Mouse (Mus musculus): Measurements from ENCODE around the gene Zfp523.

Zfp523 gene

DNA sequence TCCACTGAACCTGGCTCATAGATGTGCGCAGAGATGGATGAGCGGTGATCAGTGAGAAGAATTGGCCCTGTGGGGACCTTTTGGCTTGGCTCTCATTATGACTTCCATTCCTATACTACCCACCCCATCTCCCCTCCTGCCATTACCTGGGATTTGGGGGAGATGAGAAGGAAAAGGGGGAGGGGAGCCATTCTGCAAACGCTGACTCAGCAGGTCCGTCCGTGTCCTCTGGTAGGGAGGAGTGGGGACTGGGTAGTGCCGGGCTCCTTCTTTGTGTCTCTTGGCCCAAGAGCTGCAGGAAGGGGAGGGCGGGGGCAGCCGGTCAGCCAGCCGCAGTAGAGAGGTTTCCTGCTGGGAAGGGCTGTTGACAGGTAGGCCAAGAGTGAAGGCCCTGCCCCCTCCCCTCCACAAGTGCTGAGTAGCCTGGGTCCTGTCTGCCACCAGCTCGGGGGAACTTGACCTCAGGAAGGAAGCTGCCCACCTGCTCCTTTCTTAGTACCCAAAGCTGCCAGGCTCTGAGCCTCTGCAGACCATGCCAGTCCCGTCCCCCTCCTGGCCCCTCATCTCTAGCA, 15.5 kb upstream of the Zfp523 start:
- peak; percentile 9 for DNase-seq

DNA sequence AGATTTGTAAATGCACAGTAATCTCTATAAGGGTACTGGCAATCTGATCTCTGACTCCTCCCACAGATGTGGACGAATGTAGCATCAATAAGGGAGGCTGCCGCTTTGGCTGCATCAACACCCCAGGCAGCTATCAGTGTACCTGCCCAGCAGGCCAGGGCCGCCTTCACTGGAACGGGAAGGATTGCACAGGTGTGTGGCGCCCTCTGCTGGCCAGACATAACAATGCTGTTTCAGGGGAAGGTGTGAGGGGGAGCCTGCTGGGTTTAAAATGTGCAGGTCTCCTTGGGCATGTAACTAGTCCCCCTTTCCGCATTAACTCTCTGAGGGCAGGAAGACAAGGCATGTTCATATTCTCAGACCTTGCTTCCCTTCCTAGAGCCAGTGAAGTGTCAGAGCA, 13.3 kb upstream of the Zfp523 start:
- DNase-seq, result peak; percentile 79

DNA sequence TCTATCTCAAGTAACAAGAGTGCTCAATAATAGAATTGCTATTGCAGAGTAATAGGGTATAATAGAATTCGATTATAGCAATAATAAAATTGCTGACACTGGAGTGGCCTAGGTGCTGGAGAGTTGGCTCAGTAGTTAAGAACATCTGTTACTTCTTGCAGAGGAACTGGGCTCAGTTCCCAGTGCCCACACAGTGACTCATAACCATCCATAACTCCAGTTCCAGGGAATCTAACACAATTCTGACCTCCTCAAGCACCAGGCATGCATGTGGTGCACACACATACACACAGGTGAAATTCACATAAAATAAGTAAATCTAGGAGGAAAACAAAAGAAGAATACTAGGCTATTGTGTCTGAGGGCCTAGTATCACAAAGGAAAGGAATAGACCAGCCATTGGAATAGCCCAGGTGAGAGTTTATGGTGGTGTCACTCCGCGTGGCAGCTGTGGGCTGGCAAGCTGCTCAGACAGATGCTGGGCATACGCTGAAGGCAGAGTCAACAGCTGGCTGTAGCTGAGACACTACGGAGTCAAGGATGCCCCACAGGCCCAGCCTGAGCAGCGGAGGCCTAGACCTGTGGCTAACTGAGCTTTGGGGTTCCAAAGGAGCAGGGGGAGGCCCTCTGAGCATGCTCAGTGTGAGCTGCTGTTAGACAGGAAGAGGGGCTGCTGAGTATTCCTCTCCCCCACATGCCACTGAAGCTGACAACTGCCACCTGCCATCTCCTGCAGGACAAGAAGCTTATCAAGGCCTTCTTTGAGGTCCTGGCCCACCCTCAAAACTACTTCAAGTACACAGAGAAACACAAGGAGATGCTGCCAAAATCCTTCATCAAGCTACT, 6.2 kb upstream of the Zfp523 start:
- peak; percentile 30 for DNase-seq

DNA sequence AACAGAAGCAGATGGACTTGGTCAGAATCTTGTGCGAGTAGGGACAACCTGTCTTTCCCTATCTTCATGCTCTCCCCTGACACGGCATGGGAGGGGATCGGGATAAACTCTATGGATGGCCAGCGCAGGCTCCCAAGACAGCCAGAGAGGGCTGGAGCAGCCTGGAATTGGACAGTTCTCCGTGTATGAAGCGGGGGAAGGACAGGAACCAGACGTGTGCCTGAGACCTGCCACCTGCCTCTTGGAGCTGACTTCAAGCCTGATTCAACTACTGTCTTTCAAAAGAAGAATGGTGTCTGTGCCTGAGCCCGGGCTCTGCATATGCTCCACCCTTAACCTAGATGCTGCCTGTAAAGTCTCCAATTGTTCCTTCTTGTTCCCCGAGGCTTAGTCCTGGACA, 4.2 kb upstream of the Zfp523 start:
- DNase-seq, result peak; percentile 44

DNA sequence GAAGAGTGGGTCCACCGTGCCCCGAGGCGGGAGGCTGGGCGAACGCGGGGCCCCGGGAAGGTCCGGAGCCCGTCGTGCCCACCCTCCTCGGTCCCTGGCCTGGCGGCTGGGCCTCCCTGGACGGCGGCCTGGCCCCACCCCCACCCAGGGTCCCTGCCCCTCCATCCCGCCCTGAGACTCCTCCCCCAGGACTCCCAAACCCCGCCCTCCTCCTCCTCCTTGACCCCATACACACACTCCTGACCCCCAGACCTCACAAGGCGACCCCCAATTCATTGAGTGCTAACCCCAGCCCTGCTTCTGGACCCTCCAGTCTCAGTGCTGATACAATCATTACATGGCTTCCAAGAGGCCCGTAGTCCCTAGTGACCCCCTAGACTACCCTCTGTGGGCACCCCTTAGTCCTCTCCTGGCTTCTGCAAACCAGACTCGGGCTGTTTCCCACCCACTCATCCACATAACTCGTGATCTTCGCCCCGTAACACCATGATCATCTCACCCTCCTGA, 664 bp downstream of the Zfp523 start:
- peak; percentile 50 for DNase-seq

DNA sequence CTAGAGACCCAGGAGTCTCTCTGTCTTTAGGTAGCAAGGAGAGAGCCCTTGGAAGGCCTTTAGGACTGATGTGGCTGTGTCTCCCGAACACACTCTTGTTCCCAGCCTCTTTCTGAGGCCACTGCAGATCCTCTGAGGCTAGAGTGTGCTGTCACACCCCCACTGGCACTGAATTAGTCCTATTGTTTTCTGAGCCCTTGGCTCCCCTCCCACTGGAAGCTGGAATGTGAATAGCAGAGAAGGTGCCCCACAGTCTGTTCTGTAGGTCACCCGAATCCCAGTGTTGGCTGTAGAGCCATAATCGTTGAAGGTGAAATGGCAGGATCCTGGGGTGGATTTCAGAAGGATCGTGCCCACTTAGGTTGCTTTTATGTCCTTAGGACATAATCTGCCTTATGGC, 3.4 kb downstream of the Zfp523 start:
- peak; percentile 57 for DNase-seq

- DNase-seq, result peak; percentile 54
Observed at GRCm38 (mm10) chr17:28180783-28181544, 4.0 kb downstream of the Zfp523 start.

- peak; percentile 34 for DNase-seq
Observed at GRCm38 (mm10) chr17:28184971-28185638, 8.2 kb downstream of the Zfp523 start.

- no peak for DNase-seq
Observed at GRCm38 (mm10) chr17:28188313-28188712, 11.4 kb downstream of the Zfp523 start.

DNA sequence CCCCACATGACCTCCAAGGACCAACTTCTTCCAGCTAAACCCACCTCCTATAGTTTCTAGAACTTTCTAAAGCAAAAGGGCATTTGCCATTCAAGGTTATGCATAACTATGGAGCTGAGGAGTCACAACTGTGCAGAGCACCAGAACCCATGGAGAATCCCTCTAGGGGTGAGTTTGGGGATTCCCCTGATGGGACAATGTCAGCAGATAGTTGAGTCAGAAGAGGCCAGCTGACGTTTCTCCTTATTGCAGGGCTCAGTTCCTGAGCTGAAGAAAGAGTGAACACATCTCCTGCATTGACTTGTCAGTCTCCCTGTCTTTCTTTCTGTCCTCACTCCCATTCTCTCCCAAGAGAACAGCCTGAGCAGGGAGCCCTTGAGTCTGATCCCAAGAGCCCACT, 15.8 kb downstream of the Zfp523 start:
- no peak for DNase-seq

DNA sequence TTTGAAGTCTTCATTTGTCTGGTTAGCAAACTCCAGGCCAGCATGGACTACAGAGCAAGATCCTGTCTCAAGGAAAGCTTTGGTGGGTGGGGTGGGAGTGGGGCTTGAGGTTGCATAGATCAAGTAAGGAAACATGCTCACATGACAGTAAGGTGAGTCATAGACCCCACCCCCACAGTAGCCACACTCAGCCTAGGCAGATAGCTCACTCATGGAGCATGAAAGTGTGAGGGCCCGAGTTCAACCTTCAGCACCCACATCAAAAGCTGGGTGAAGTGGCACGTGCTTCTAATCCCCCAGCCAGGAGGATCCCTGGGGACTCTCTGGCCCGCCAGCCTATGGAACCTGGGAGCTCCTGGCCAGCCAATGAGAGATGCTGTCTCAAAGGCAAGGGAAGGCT, 16.6 kb downstream of the Zfp523 start:
- DNase-seq, result no peak

DNA sequence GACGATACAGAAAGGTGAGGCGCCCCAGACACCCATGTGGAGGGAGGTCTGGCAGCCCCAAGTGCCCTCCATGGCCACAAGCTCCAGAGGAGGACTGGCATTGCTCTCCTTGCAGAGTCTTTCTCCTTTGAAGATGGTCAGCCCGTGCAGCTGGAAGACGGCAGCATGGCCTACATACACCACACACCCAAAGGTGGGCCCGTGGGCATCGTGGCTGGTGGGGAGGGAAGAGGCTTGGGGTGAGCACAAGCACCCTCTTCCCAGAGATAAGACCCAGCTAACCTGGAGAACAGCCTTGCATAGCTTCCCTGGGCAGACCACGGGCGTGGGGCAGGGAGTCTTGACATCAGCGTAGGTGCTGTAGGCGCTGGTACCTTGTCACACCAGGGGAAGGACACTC, 18.1 kb downstream of the Zfp523 start:
- DNase-seq, result no peak

GRCm38 (mm10) chr17:28197646-28198045, 20.7 kb downstream of the Zfp523 start:
- DNase-seq, result no peak

DNA sequence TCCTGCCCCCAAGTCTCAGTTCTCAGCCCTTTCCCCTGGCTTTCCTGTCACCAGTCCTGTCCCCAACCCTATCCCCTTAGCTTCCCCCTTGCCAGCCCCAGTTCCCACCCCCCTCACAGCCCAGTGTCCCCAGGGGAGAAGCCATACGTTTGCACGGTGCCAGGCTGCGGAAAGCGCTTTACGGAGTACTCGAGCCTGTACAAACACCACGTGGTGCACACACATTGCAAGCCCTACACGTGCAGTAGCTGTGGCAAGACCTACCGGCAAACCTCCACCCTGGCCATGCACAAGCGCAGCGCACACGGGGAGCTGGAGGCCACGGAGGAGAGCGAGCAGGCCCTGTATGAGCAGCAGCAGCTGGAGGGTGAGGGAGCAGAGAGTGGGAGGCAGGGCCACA, 25.1 kb downstream of the Zfp523 start:
- DNase-seq, result no peak

DNA sequence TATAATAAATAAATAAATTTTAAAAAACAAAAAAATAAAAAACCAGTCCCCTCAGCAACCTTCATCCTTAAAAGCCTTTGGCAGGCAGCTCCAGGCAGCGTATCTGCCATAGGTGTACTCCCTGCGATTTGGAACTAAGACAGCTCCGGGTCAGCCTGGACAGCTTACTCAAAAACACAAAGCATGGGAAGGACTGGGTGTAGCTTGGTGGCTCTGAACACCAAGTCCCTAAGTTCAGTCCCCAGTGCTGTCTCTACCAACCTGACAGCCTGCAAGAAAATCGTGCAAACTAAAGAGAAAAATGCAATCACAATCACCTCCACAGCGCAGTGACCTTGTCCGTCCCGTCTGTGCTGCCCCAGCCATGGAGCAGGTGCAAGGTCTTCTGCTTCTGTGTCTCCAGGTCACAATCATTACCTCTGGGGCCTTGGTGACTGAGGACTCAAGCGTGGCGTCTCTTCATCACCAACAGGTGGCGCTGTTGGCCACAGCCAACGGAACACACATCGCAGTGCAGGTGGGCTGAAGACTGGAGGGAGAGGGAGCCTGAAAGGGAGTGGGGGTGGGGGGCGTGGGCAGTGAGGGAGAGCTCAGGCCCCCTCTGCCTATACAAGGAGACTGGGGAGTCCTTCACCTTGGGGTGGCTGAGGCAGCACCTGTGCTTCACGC, 27.3 kb downstream of the Zfp523 start:
- peak; percentile 62 for DNase-seq

DNA sequence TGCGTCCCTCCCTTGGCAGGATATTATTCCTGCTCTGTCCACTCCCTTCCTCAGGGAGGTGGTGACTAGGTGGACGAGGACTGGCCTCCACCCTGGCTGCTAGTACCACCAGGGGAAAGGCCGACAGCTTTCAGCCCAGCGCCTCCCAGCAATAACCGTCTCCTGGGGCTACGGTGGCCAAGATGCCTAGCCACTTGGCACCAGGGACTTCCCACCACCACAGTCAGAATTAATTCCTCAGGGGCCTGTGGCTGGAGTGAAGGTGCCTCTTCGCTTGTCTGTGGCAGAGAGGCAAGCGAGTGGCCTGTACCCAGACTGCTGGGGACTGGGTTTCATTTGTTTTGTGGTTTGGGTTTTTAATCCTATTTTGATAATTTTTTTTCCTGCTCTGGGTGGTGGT, 28.5 kb downstream of the Zfp523 start:
- no peak for DNase-seq

GRCm38 (mm10) chr17:28207092-28207491, 30.2 kb downstream of the Zfp523 start:
- no peak for DNase-seq

DNA sequence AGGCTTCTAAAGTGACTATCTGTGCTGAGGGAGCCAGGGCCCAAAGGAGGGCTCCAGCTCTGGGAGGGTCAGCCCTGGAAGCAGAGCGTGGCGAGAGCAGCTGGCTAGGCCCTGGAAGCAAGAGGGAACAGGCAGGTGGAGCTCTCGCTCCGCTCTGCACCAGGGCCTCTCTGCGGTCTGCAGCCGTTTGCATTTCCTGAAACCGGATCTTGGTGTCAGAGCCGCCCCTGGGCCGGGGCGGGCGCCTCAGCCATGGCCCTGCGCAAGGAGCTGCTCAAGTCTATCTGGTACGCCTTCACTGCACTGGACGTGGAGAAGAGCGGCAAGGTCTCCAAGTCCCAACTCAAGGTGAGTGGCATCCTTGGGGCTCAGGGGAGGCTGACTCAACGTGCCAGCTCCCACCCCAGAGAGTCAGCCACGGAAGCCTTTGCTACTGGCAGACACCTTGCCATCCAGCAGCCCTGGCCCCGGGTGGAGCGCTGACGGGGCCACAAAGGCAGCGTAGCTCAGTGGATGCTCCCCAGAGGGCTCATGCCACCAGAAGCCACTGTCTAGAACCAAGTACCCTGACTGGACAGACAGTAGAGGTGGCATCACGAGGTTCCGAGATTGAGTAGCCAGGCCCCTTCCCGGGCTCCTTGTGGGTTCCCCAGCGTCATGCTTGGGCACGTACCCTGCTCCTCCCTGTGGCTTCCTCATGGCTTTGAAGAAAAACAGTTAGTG, 30.8 kb downstream of the Zfp523 start, which contains the start of gene Def6:
Gene Def6, plus strand, starts transcription at position 188 of the 723 bp plus-strand sequence.
- peak; percentile 86 for DNase-seq

GRCm38 (mm10) chr17:28208314-28208612, 31.3 kb downstream of the Zfp523 start:
- no peak for DNase-seq

DNA sequence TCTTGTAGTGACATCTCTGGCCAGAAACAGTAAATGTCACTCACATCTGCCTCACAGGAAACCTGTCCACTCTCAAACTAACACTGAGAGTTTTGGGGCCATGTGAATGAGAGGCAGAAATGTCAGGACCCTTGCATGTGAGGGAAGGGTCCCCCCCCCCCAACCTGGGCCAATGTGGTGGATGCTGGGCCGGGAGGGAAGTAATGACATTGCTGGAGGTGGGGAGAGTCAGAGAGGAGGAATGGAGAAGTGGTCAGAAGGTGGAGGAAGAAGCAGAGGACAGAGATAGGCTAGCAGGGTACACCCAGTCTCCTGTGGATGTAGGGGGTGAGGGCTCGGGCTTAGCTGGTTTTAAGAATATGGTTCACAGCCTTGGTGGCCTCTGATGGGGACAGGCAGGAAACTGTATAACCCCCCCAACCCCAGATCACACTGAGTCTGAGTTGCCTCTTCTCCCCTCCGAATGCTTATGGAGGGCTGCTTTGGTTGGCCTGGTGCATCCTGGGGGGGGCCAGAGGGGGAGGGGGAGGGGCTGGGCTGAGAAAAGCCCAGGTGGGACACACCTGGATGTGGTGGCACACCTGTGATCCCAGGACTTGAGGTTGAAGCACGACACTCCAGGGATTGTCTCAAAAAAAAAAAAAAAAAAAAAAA, 32.7 kb downstream of the Zfp523 start:
- DNase-seq, result no peak

DNA sequence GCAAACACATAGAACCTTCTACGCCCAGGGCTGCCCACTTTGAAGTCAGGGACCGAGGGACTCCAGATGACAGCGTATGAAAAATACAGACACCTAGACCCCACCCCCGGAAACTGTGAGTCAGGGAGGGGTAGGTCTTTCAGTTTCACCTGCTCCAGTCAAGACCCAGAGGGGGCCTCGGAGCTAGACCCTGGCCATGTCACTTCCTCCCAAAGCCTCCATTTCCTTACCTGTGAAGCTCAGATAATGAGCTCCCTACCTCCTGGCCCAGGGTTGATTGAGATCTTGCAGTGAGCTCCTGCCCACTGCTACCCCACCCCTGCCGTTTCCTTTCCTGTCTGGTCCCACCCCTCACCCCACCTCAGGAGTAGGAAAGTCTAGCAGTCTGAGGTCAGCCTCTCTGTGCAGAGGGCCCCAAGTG, 35.0 kb downstream of the Zfp523 start:
- peak; percentile 35 for DNase-seq

All from lung, postnatal 36 days (tissue).